Mouse (Mus musculus): ENCODE measurements around the gene Fnbp4.

DNA sequence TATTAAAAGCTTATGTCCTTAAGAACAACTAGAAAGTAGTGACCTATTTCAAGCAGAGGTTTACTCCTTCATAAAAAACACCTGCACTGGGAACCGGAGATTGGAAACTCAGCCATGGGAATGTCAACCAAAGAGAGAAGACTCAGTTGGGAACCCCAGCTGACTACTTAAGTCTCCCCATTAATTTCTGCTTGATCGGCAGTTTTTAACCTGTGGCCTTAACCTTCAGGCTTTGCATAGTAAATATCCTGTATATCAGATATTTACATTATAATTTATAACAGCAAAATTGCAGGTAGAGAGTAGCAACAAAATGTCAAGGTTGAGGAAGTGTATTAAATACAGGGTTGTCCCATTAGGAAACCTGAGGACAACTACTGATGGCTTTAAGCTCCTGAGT is 8.4 kb downstream of the Fnbp4 start:
- no peak for TF ChIP-seq CTCF (conservative IDR thresholded peaks at IDR 0.05; ENCODE audit: low read length)
- no peak for TF ChIP-seq NANOG (IDR thresholded peaks at IDR 0.05; ENCODE audit: borderline replicate concordance, low read length)
